17 mouse cellular contexts compared by ENCODE assay signal in genomic region chr5:91428547-91428946, GRCm38 (mm10). TPM values are rescaled to one million over a fixed set of nuclear protein-coding genes. Genes with fewer than 3 reads are reported as not detected.
"Had no signal": no experiment of that assay in that cellular context is flagged by ENCODE, and none has a peak within 500 bp of the region (broad histone marks: within the 10 kb centered on the region; RNA-seq: fewer than 3 reads in every experiment).

No protein-coding gene starts in this region.

- H3K4me2 ChIP-seq: liver, embryonic 13.5 days; midbrain, embryonic 11.5 days; neural tube, embryonic 13.5 days; stomach, embryonic 15.5 days had no signal

- H3K36me3 ChIP-seq: liver, embryonic 13.5 days; neural tube, embryonic 13.5 days; stomach, embryonic 15.5 days had no signal

- H3K27ac ChIP-seq: left cerebral cortex, adult 2 months; liver, embryonic 13.5 days; neural tube, embryonic 13.5 days; stomach, embryonic 15.5 days had no signal

- H3K27me3 ChIP-seq: liver, embryonic 13.5 days; neural tube, embryonic 13.5 days; stomach, embryonic 15.5 days had no signal

- H3K4me3 ChIP-seq: left cerebral cortex, adult 2 months; liver, embryonic 13.5 days; myocyte; neural tube, embryonic 13.5 days; stomach, embryonic 15.5 days had no signal

- ATAC-seq: midbrain, embryonic 16.5 days had no signal

- H3K4me1 ChIP-seq: liver, embryonic 13.5 days; neural tube, embryonic 13.5 days; stomach, embryonic 15.5 days had no signal

- H3K9ac ChIP-seq: liver, embryonic 13.5 days; neural tube, embryonic 13.5 days; stomach, embryonic 15.5 days had no signal

- DNase-seq: kidney, adult 2 months; kidney, postnatal 25 days; layer of hippocampus, postnatal 36 days; liver, embryonic 13.5 days; lung, adult 2 months; lung, postnatal 14 days; lung, postnatal 4 days; retina, postnatal 1 day; right cerebral cortex, postnatal 25 days; spleen, adult 18-20 months; thymus, postnatal 25 days had no signal

- H3K9me3 ChIP-seq: liver, embryonic 13.5 days; neural tube, embryonic 13.5 days; stomach, embryonic 15.5 days had no signal

RNA-seq across cellular contexts. Expression of gene Btc, which starts 25.8 kb away (rescaled TPM):
- polyA plus RNA-seq: neural tube, embryonic 13.5 days had no signal
